Mouse (Mus musculus) testis, adult 2 months (tissue): ENCODE results near the gene Atxn10.

ENCODE experiments used
- CTCF ChIP-seq: fragments of 200-500 bp; IDR thresholded peaks from 2 replicates; pipeline ENCODE4 v1.5.1; 2012; ENCODE audit warnings: low read depth, mild to moderate bottlenecking, inconsistent platforms, low read length, moderate library complexity; ENCODE audit not compliant: control insufficient read depth, insufficient read depth, insufficient replicate concordance
- POLR2A ChIP-seq: fragments of 200-500 bp; IDR thresholded peaks from 2 replicates; pipeline ENCODE4 v1.6.1; 2012; ENCODE audit warnings: low read depth, mild to moderate bottlenecking, inconsistent platforms, low read length, moderate library complexity; ENCODE audit not compliant: control insufficient read depth

DNA sequence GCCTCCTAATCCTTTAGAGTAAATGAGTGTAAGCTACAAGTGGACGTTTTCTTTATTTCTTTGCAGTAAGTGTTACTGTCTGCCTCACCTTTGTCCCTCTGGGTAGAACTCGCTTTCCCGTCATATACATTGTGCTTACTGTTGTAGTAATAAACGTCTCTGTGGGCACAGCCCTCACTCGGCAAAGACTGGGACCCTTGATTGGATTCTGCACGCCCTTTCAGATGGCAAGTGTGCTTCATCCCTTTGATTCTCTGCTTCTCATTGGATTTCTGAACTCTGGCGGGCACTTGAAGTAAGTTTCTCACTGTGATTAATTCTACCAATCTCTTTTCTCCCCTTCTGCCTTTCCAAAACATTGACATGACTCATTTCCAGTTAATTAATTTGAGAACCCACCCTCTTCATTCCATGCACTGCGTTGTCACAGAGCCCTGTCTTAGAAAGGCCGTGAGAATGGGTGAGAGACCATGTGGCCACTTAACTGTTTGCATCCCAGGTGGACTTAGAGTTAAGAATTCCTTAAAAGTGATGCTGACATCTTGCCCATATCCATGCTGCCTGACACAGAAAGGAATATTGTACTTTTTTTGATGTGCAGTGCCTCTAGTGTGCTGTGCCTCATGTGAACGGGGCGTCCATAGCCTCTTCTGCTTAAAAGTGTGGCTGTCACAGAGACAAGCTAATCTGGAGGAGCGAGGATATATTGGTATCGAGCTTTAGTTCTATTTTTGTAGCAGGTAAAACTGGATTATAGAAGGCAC lies 127.2 kb downstream of the Atxn10 start:
- TF ChIP-seq CTCF (no peak), POLR2A (no peak)
